Mouse (Mus musculus) urinary bladder, postnatal 36 days (tissue): Measurements from ENCODE around the gene Cnot10.
A peak's percentile ranks its signal among the peaks of the same experiment; 100 is the strongest.

Source experiments
- DNase-seq, 2 experiments: peaks; one replicate each; pipeline ENCODE4 v3.0.0; 2022; ENCODE audit warnings: low spot score in 2 of 2, mixed read lengths in 1 of 2

Cnot10 gene

DNA sequence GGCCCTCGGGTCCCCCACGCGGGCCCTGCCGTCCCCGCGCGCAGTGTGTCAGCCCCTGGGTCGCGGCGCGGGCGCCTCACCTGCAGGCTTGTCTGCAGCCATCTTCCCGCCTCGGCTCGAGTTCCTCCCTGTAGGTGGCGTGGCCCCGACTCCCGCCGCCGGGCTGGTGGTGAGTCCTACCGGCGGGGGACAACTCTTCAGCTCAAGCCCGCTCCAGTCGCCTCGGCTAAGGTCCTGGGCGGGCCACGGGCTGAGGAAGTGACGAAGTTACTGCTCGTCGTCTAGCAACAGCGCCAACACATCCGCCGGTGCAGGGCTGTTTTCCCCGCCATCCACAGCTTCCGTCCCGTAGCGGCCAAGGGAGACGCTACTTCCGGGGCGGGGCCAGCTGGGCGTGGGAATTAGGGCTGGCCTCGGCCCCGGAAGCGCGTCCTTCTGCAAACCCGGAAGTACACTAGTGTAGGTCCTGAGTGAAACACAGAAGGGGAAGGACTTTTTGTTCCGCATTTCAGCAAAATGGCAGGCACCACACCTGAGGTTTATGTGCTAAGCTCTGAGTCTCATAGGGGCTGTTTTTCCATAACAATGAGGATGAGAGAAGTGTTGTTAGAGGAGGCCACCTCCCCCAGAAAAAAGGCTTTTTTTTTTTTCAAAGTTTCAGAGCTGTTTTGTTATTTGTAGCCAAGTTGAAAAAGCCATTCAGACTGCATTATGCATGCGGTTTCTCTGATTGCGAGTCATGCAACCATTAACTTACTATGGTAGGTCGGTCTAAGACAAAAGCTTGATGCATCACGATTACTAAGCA lies at the start of gene Cnot10:
TSS of gene Cnot10 (minus strand) at position 346 of the 808 bp plus-strand sequence.
- DNase-seq = peak; percentile 96 to 97

DNA sequence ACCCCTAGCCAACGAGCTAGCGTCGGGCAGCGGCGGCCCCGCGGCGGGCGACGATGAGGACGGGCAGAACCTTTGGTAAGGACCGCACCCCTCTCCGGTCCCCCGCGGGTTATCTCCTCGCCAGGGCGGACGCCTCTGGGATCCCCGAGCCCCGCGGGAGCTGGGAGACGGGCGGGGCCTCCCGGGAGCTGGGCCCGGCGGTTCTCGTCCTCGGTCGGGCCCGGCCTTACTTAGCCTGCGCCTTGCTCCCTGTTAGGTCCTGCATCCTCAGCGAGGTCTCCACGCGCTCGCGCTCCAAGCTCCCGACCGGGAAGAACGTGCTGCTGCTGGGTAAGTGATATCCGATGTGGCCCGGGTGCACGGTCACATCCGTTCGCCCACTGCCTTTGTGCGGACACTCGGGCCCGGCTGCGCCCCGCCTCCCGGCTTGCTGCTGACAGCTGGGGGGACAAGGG lies 49.0 kb upstream of the Cnot10 start:
- peak in 1 of 2 experiments; percentile 47 for DNase-seq

DNA sequence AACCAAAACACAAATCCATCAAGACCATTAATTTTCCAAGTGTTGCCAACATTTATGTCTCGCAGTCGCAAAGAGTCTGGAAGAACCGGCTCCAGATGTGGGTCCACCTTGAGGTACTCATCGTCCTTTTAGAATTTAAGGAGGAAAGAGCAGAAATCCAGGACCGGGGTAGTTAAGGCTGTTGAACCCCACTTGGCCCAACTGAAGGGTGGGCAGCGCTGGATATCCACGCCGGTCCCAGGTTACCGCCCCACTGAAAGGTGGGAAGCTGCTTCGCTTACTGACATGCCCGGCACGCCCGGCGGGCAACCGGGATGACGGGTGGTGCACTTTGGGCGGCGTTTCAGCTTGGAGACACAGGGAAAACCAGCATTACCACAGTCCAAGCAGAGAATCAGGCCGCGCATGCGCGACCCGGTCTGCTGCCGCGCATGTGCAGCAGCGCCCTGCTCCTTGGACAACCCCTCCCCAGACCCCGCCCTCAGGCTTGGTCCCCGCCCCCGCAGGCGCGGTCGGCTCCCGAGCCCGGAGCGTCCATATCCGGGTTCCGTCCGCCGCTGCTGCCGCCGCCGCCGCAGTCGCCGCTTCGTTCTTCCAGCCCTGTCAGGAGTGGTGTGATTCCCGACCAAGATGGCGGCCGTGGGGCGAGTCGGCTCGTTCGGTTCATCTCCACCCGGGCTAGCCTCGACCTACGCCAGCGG lies 48.4 kb upstream of the Cnot10 start, which contains the start of gene Dync1li1:
TSS of gene Dync1li1 (plus strand) at position 539 of the 701 bp plus-strand sequence.
- peak; percentile 95 to 98 for DNase-seq

DNA sequence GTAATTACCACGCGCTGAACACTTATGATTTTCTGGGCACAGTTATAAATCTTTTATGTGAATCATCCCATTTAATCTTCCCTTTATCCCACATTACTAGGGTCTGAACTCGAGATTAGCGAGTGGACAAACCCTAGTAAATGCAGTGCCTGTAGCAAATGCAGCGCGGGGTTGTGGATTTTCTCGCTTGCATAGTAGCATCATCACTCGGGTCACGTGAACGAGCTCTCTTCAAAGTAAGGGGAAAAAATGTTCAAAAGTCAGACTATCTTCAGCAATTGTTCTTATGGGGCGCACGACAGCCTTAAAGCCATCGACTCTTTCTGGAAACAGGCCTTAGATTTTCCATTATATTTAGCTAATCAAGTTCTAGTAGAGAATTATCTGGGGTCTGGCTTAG lies 47.7 kb upstream of the Cnot10 start:
- DNase-seq = no peak

DNA sequence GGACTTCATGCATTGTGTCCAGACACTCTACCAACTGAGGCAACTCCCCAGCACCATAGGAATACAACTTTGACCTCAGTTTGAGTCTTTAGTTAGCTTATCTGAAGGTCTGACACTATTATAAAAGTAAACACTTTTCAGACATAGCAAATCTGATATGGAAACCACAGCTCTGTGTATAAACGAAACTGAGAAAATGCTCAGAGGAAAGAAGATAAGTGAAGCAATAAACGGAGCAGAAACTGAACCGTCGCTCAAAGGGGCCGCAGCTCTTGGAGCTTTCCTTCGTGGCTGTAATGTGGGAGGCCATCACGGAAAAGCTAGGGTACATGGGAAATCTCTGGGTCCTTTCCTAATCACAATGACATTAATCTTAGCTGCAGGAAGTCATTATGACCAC lies 46.3 kb upstream of the Cnot10 start:
- no peak for DNase-seq

DNA sequence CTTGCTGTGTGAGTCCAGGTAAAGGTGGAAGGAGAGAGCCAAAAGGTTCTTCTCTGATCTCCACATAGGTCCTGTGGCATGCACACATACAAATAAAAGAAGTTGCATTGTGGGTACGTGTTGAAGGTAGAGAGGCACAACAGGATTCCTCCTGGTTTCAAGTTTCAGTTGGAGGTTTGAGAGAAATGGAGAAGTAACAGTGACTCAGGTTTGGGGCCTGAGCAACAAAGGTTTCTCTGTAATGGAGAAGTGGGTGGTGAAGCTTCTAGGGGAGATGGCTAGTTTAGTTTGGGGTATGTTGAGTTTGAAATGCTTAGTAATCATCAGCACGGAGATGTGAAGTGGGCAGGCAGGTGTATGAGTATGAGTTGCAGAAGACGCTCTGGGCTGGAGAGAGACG lies 42.2 kb upstream of the Cnot10 start:
- no peak for DNase-seq

DNA sequence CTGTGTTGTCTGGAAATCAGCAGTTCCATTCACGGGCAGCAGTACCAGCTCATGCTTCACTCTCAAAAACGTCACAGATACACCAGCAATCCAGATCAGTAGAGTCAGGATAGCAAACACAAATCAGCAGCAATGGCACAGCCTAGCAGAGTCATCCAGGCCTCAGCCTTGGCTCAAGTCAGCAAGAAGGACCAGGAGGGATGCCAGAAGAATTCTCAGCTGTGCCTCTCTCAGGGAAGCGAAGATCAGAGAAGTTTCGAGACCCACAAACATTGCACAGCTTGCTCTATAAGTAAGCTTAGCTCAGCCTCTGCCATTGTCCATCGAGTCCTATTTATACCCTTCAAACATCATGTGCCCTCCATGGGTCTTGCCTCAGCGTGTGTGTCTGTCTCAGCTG lies 40.5 kb upstream of the Cnot10 start:
- no peak for DNase-seq

DNA sequence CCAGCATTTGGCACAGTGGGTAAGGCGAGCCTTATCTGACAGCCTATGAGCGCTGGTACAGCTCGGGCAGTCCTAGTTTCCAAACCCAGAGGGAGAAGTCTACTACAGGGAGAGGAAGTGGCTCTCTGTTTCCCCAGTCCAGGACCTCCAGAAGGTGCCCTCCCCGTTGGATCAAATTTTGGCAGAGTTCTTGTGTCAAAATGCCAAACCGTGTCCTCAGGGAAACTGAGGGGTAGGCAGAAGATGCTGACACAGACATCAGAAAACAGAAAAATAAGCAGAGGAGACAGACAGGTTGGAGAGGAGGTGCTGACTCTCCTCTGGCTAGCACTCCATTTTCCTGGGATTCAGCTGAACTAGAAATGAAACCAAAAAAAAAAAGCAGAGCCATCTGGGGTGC lies 40.0 kb upstream of the Cnot10 start:
- DNase-seq = no peak

DNA sequence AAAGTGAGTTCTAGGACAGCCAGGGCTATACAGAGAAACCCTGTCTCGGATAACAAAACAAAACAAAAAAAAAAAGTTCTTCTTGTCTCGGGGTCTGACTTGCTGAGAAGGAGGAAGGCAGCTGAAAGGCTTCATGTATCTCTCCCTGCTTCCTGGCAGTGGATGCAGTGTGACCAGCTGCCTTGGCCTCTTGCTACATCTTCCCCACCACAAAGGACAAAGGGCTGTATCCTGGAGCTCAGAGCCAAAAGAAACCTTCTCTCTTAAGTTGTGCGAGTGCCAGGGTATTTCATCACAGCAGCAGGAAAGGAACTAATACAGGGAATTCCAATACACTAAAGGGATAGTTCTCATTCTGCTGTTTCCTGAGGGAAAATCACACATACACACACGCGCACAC lies 38.6 kb upstream of the Cnot10 start:
- DNase-seq = no peak

DNA sequence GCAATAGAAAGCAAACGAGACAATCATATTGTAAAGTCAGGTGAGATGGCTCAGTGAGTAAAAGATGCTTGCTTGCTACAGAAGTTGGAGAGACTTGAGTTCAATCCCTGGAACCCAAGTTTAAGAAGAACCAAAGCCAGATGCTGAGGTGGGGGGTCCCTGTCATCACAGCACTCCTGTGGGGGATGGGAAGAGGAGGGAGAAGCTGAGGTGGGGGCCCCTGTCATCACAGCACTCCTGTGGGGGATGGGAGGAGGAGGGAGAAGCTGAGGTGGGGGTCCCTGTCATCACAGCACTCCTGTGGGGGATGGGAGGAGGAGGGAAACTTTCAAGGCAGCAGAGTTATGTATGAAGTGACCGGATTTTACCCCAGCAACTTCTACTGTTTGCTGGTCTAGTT lies 33.6 kb upstream of the Cnot10 start:
- DNase-seq = no peak

DNA sequence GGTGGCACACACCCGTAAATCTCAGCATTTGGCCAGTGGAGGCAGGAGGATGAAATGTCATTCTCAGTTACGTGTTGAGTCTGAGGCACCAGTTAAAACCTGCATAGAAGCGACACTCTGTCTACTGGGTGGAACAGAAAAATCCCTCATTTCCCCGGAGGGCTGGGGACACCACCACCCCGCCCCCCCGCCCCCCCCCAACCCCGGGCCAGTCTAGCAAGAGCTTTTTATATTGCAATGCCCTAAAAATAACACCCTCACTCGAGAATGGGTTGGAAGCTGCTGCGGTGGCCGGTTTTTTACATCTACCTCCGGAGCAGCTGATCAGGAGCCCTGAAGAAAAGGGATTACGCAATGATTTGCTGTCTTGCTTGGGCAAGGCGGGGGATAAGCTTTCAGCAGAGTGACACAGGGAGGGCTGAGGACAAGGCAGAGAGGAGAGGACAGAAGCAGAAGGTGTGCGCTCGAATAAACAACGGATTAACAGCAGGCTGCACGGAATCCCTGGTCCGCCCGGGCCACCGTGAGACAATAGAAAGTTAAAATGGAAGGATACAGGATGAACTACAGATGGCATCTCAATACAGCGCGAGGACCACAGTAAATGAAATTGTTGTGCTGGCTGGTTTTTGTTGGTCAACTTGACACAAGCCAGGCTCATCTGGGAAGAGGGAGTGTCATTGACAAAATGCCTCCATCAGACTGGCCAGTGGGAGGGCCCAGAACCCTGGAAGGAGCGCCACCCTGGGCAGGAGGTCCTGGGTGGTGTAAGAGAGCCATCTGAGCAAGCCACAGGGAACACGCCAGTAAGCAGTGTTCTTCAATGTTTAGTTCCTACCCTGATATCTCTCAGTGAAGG lies 32.9 kb upstream of the Cnot10 start:
- no peak for DNase-seq

DNA sequence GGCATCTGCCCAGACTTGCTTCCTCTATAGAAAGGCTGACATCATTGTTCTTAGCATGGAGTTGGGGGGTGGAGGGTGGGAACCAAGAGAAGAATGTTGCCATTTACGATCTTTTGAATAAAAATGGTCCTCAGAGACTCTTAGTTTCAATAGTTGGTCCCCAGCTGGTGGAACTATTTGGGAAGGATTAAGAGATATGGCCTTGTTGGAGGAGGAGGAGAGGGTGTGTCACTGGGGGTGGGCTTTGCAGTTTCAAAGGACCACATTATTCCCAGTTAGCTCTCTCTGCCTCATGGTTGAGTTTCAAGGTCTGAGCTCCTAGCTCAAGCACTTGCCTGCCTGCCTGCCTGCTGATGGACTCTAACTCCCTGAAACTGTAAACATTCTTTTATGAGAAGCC lies 32.0 kb upstream of the Cnot10 start:
- DNase-seq = no peak

DNA sequence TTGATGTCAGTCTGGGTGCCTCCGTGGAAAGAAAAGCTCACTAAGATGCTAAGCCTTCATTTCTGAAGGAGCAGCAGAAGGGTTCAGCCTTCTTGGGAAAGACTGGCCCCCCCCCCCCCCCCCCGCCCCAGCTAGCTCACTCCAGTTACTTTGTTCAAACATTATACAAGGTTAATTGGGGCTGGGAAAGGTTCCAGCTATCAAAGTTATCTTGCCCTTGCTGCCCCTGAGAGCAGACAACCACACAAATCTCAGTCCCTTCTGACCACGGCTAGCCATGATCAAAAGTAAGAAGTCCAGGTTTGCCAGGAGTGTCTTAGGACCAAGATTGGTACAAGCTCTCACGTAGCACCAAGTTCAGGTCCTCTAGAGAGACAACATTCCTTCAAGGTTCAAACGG lies 29.0 kb upstream of the Cnot10 start:
- no peak for DNase-seq

DNA sequence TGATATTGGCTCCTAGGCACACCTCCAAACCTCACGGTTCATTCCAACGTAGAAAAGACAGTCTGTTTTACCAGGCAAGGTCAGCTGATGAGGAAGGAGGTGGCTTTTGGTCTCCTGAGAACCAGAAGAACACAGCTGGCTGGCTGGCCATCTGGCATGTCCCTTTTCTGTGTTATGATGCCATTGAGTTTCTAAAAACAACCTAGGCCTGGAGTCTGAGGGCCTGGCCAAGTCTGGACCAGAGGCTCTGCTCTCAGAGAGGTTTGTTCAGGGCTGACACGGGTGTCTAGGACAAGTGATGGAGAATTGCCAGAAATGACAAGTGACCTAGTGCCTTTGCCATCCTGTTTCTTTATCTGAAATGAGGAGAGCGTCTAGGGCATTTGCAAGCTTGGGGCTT lies 28.1 kb upstream of the Cnot10 start:
- no peak for DNase-seq

DNA sequence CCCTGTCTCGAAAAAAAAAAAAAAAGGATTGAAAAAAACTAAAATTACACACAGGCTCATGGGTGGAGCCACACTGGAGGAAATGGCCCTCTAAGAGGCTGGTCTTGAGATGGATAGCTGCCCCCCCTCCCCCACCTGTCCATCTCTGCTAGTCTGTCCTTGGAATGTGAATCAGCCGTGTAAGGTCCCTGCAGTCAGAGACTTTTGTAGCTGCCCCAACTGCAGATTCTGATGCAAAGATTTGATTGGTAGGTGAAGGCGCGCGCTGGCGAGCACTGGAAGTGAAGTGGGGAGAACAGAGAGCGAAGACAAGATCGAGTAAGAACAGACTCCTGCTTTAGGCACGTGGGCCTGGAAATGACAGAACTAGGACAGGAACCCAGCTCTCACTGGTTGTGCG lies 26.9 kb upstream of the Cnot10 start:
- DNase-seq = no peak

DNA sequence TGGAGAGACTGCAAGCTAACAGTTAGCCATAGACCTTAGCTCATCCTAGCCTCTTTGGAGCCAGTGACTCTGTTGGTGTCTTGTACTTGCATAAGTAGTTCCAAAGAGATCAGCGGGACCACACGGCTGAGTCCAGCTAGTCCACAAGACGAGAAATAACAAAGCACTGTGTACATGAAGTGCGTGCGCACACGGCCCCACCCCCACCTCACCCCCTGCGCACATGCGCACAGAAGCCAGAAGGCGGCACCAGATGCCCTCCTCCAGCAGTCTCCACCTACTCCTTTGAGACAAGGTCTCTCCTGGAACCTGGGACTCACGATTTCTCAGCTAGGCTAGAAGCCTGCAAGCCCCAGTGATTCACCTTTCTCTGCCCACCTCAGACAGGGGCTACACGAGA lies 23.8 kb upstream of the Cnot10 start:
- DNase-seq = no peak

DNA sequence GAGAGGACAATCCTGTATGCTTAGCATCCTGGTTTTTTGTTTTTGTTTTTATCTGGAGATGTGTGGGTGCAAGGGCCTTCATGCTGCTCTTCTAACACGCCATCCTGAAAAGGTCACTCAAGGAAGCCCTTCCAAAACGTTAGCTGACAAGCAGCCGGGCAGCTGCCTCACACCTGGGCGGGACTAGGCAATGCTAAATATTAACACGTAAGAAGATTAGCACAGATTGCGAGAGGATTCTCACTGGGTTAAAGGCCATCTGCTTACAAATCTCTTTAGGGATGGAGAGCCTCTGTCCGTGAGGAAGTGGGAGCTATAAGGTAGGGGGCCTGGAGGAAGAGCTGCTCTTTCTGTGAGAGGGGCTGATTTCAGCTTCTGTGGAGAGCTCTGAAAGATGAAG lies 22.0 kb upstream of the Cnot10 start:
- DNase-seq = no peak

DNA sequence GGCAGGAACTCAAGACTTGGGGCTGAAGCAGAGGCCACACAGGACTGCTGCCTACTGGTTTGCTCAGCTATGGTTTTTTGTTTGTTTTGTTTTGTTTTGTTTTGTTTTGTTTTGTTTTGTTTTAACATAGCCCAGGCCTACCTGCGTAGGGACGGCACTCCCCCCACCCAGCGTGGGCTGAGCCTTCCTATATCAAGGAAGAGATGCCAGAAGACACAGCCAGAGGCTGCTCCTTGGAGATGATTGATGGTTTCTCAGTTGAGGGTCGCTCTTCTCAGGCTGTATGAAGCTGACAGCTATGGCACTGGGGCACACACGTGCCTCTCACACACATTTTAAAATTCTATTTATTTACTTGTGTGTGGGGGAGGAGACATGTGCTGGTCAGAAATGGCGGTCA lies 21.0 kb upstream of the Cnot10 start:
- DNase-seq = no peak

DNA sequence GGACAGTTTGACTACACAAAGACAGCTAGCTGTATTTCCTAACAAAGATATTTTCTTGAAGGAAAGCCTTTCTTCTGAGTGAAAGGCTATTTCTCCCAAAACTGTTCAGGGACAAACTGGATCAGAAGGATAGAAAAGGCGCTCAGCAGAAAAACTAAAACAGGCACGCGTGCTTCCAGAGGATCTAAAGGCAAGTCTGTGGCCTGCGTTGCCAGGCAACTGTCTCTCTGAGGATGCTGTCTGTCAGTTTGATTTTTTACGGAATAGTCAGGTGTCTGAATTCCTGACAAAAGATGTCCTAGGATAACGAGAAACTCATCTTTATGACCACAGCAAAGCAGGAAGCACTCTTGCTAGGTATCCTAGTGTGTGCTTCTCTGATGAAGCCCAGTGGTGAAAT lies 20.5 kb upstream of the Cnot10 start:
- no peak for DNase-seq

DNA sequence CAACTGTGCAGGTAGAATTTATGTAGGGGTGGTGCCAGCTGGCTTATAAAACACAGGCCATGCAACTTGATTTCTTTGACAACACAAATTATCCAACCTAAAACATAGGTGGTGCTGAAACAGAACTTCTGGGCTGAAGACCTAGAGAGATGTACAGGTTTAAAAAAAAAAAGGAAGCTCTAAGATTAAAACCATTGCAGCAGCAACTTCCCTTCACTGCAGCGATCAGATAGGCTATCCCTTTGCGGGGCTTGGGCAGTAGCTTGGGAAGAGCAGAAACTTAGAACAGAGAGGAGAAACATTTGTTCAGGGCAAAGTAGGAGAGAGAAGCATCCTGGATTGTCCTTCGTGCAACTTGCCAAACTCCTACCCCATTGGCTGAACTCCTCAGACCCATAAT lies 16.7 kb upstream of the Cnot10 start:
- DNase-seq = no peak

DNA sequence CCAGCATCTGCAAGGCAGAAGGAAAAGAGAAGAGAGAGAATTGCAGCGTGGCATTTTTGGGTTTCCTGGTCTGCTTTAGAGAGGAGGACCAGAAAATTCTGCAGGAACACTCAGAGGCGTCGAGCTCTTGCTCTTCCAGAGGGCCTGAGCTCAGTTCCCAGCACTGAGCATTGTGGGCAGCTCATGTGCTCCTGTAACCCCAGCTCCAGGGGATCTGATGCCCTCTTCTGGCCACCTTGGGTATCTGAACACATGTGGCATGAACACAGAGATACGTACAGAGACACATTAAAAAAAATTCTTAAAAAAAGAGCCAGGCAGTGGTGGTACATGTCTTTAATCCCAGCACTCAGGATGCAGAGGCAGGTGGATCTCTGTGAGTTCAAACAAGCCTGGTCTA lies 15.4 kb upstream of the Cnot10 start:
- DNase-seq = no peak

DNA sequence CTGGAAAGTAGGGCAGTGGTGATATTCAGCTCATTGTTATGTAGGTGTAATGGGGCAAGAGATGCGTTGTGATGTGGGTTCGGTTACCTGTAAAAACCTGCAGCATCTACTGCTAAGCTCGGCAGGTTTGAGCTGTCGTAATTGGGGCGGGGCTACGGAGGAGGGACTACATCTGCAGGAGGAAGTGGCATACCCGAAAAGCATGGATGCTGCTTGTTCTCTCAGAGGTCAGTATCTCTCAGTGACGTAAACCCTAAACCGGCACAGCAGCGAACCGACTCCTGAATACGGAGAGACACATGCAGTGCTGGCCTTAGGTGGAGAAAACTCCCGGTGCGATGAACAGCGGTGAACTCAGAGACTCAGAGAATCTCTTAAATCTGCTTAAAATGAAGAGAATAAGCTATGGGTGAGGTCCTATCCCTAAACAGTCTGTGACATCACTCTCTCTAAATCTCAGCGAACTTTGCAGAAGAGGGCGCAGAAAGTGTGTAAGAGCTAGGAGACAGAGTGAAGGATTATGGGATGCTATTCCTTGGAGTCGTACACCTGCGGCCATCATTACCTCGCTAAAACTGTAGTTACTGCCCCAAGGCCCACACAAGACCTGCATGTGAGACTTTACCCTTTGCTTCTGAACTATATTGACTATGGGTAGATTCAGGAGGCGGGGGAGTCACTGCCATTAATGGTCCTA lies 11.1 kb upstream of the Cnot10 start:
- DNase-seq = no peak
